Mouse (Mus musculus) cerebellum, adult 11-12 months (tissue): Measurements from ENCODE around the gene Gm826.

Experiments used
- DNase-seq: peaks from one replicate; pipeline ENCODE4 v3.0.0; 2022

Gene Gm826

GRCm38 (mm10) chr2:160334111-160334661 is at the start of gene Gm826:
Gene Gm826 (minus strand): TSS chr2:160334162.
- DNase-seq, result no peak

GRCm38 (mm10) chr2:160383418-160383817 is 49.5 kb upstream of the Gm826 start:
- DNase-seq, result no peak

GRCm38 (mm10) chr2:160378271-160378670 is 44.3 kb upstream of the Gm826 start:
- no peak for DNase-seq

- DNase-seq, result no peak
Measured at GRCm38 (mm10) chr2:160376236-160376635, 42.3 kb upstream of the Gm826 start.

GRCm38 (mm10) chr2:160369653-160370420 is 35.9 kb upstream of the Gm826 start:
- no peak for DNase-seq

GRCm38 (mm10) chr2:160368422-160369357 is 34.7 kb upstream of the Gm826 start:
- DNase-seq, result no peak

- DNase-seq, result peak; percentile 18
Measured at GRCm38 (mm10) chr2:160367448-160368208, 33.7 kb upstream of the Gm826 start.

- DNase-seq, result peak; percentile 38
Measured at GRCm38 (mm10) chr2:160366980-160367338, 33.0 kb upstream of the Gm826 start, which contains the start of gene Mafb. Gene Mafb (minus strand): TSS chr2:160367065.

GRCm38 (mm10) chr2:160366111-160366979 is 32.4 kb upstream of the Gm826 start:
- no peak for DNase-seq

GRCm38 (mm10) chr2:160365107-160365911 is 31.3 kb upstream of the Gm826 start:
- DNase-seq, result no peak

- DNase-seq, result no peak
Measured at GRCm38 (mm10) chr2:160364666-160365065, 30.7 kb upstream of the Gm826 start.

GRCm38 (mm10) chr2:160364128-160364650 is 30.2 kb upstream of the Gm826 start:
- DNase-seq, result no peak

- DNase-seq, result no peak
Measured at GRCm38 (mm10) chr2:160363201-160363600, 29.2 kb upstream of the Gm826 start.

- no peak for DNase-seq
Measured at GRCm38 (mm10) chr2:160361442-160362121, 27.6 kb upstream of the Gm826 start.

- no peak for DNase-seq
Measured at GRCm38 (mm10) chr2:160360234-160360874, 26.4 kb upstream of the Gm826 start.

- DNase-seq, result no peak
Measured at GRCm38 (mm10) chr2:160358896-160359295, 24.9 kb upstream of the Gm826 start.

GRCm38 (mm10) chr2:160357442-160357841 is 23.5 kb upstream of the Gm826 start:
- DNase-seq, result no peak

GRCm38 (mm10) chr2:160356132-160356531 is 22.2 kb upstream of the Gm826 start:
- no peak for DNase-seq

- no peak for DNase-seq
Measured at GRCm38 (mm10) chr2:160354319-160354718, 20.4 kb upstream of the Gm826 start.
